Mouse (Mus musculus) stomach, postnatal 0 days (tissue): ENCODE measurements around the gene Ccdc148.

Experiments used
- CTCF ChIP-seq: IDR thresholded peaks from 2 replicates; pipeline ENCODE4 v1.5.1; 2016; ENCODE audit warnings: antibody characterized with exemption, low read depth, mild to moderate bottlenecking, moderate library complexity
- EP300 ChIP-seq: optimal IDR thresholded peaks from 2 replicates; pipeline ENCODE3; 2016; ENCODE audit warnings: antibody characterized with exemption

DNA sequence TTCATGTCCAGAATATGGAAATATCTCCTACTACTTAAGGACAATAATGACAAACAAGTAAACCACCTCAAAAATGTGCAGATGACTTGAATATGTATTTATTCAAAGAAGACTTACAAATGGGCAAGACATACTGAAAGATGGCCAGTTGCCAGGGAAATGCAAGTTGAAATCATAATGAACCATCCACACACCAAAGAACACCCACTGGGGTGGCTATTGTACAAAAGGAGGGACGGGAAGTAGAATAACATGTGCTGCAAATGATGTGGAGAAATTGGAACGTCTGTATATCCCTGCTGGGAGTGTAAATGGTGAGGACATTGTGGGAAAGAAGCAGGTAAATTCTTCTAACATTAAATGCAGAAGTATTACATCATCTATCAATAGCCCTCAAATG, 347.5 kb downstream of the Ccdc148 start:
- TF ChIP-seq CTCF (no peak), EP300 (no peak)
